Mouse (Mus musculus) forebrain, embryonic 11.5 days (tissue): ENCODE measurements at regions not wholly inside any gene's neighbourhood (a gene's known extent, or its start where the extent isn't known, plus 50 kb on each side); places are given as distances from the start of the nearest gene placed in this dataset.

Experiments
- ATAC-seq: fragments of 200-750 bp; cut with Nextera tagmentation; replicated peaks from 2 replicates; pipeline ENCODE4 v1.8.0; 2017; ENCODE audit warnings: moderate TSS enrichment; ENCODE audit not compliant: low FRiP score
- DNase-seq: peaks from one replicate; pipeline ENCODE4 v3.0.0-alpha.2; 2017; ENCODE audit warnings: low spot score
- H3K27ac ChIP-seq: fragments of 300-500 bp; sonication (generic); 2 replicates; pipeline ENCODE4 v1.5.1; 2014; ENCODE audit warnings: low read depth, low read length
- H3K27me3 ChIP-seq: fragments of 300-500 bp; sonication (generic); 2 replicates; pipeline ENCODE4 v1.6.1; 2014; ENCODE audit warnings: mild to moderate bottlenecking, low read length, mixed read lengths; ENCODE audit not compliant: control insufficient read depth, insufficient read depth
- H3K36me3 ChIP-seq: fragments of 300-500 bp; sonication (generic); 2 replicates; pipeline ENCODE4 v1.6.1; 2014; ENCODE audit warnings: mild to moderate bottlenecking, low read length, moderate library complexity, mixed read lengths; ENCODE audit not compliant: control insufficient read depth, insufficient read depth
- H3K4me1 ChIP-seq: fragments of 300-500 bp; sonication (generic); replicated peaks from 2 replicates; pipeline ENCODE4 v1.6.1; 2014; ENCODE audit warnings: low read length, mixed read lengths; ENCODE audit not compliant: control insufficient read depth, insufficient read depth
- H3K4me2 ChIP-seq: fragments of 300-500 bp; sonication (generic); 2 replicates; pipeline ENCODE4 v1.6.1; 2014; ENCODE audit warnings: low read depth, mild to moderate bottlenecking, low read length, moderate library complexity, mixed read lengths; ENCODE audit not compliant: severe bottlenecking
- H3K4me3 ChIP-seq: fragments of 300-500 bp; sonication (generic); 2 replicates; pipeline ENCODE4 v1.5.1; 2014; ENCODE audit warnings: low read depth, low read length
- H3K9ac ChIP-seq: fragments of 300-500 bp; sonication (generic); 2 replicates; pipeline ENCODE4 v1.6.1; 2014; ENCODE audit warnings: low read length
- H3K9me3 ChIP-seq: fragments of 300-500 bp; sonication (generic); 2 replicates; pipeline ENCODE4 v1.6.1; 2016; ENCODE audit warnings: low read length, mixed read lengths; ENCODE audit not compliant: control insufficient read depth
- WGBS: fragments of 180-500 bp; shearing (Covaris S2); extraction: QIAGEN DNeasy Blood & Tissue Kit; methylation state at CpG from one replicate; pipeline ENCODE4 v1.1.7; 2014; 5-methylcytosine and 5-hydroxymethylcytosine counted together

- H3K9me3 ChIP-seq, result no peaks in the 10 kb centered on the region
- H3K4me3 ChIP-seq, result no peak overlapping the region
- peak overlapping the region; percentile 40 for H3K9ac ChIP-seq
- no peaks in the 10 kb centered on the region for H3K36me3 ChIP-seq
- ATAC-seq (peak; percentile 78), DNase-seq (no peak)
- no peaks in the 10 kb centered on the region for H3K27me3 ChIP-seq
- H3K4me2 ChIP-seq, result peak overlapping the region; percentile 45
- WGBS, result 3% methylated on average over 18 of the region's 18 CpGs
- H3K27ac ChIP-seq, result peak overlapping the region; percentile 94
- peaks cover 32% of the 10 kb centered on the region for H3K4me1 ChIP-seq
Measured at GRCm38 (mm10) chr12:80022181-80023106, 90.4 kb downstream of the Zfp36l1 start.

- Histone ChIP-seq H3K4me1 (peaks cover 32% of the 10 kb centered on the region), H3K9me3 (no peaks in the 10 kb centered on the region), H3K27me3 (no peaks in the 10 kb centered on the region), H3K9ac (peak overlapping the region; percentile 47; the same call in 1 of the 2 replicates), H3K4me2 (peak overlapping the region; percentile 45; the same call in 1 of the 2 replicates), H3K27ac (peak overlapping the region; percentile 94), H3K36me3 (no peaks in the 10 kb centered on the region), H3K4me3 (peak overlapping the region; percentile 6; the same call in 1 of the 2 replicates)
- DNase-seq (no peak), ATAC-seq (peak; percentile 57)
- 5% methylated on average over 6 of the region's 6 CpGs for WGBS
Measured at GRCm38 (mm10) chr12:80021030-80021473, 91.8 kb downstream of the Zfp36l1 start.

- Histone ChIP-seq H3K27ac (no peak overlapping the region), H3K36me3 (no peaks in the 10 kb centered on the region), H3K4me3 (no peak overlapping the region), H3K27me3 (no peaks in the 10 kb centered on the region), H3K9me3 (no peaks in the 10 kb centered on the region), H3K4me2 (no peak overlapping the region), H3K4me1 (peaks cover 32% of the 10 kb centered on the region), H3K9ac (no peak overlapping the region)
- DNase-seq (no peak), ATAC-seq (no peak)
- 83% methylated on average over 8 of the region's 8 CpGs for WGBS
Measured at GRCm38 (mm10) chr12:80018086-80018485, 94.7 kb downstream of the Zfp36l1 start.

- Histone ChIP-seq H3K9me3 (no peaks in the 10 kb centered on the region), H3K27ac (no peak overlapping the region), H3K4me3 (no peak overlapping the region), H3K27me3 (no peaks in the 10 kb centered on the region), H3K9ac (no peak overlapping the region), H3K36me3 (no peaks in the 10 kb centered on the region), H3K4me1 (peaks cover 27% of the 10 kb centered on the region), H3K4me2 (no peak overlapping the region)
- WGBS, result 91% methylated on average over 8 of the region's 8 CpGs
- ATAC-seq, result no peak
- no peak for DNase-seq
Measured at GRCm38 (mm10) chr12:80017376-80017929, 95.4 kb downstream of the Zfp36l1 start.

GRCm38 (mm10) chr12:80015938-80016337 lies 96.9 kb downstream of the Zfp36l1 start:
- no peaks in the 10 kb centered on the region for H3K36me3 ChIP-seq
- 96% methylated on average over 1 of the region's 1 CpGs for WGBS
- H3K9ac ChIP-seq, result no peak overlapping the region
- H3K4me1 ChIP-seq, result peaks cover 14% of the 10 kb centered on the region; the same call in 1 of the 2 replicates
- no peak overlapping the region for H3K4me2 ChIP-seq
- H3K27ac ChIP-seq, result no peak overlapping the region
- H3K9me3 ChIP-seq, result no peaks in the 10 kb centered on the region
- ATAC-seq, result no peak
- no peak for DNase-seq
- no peaks in the 10 kb centered on the region for H3K27me3 ChIP-seq
- H3K4me3 ChIP-seq, result no peak overlapping the region

- no peak overlapping the region for H3K4me3 ChIP-seq
Measured at GRCm38 (mm10) chr12:80014598-80014983, 98.2 kb downstream of the Zfp36l1 start.

GRCm38 (mm10) chr12:80013904-80014597 lies 98.8 kb downstream of the Zfp36l1 start:
- H3K36me3 ChIP-seq, result no peaks in the 10 kb centered on the region
- no peak overlapping the region for H3K27ac ChIP-seq
- H3K4me1 ChIP-seq, result peaks cover 11% of the 10 kb centered on the region; the same call in 1 of the 2 replicates
- H3K9me3 ChIP-seq, result no peaks in the 10 kb centered on the region
- WGBS, result 44% methylated on average over 14 of the region's 14 CpGs
- H3K4me2 ChIP-seq, result no peak overlapping the region
- H3K9ac ChIP-seq, result 0 out of 2 replicates have a peak overlapping the region, but pooled peaks have one; percentile 2
- DNase-seq (no peak), ATAC-seq (no peak)
- no peaks in the 10 kb centered on the region for H3K27me3 ChIP-seq
- no peak overlapping the region for H3K4me3 ChIP-seq

More at GRCm38 (mm10) chr12:80014598-80014983, 98.2 kb downstream of the Zfp36l1 start:
- WGBS, result 79% methylated on average over 7 of the region's 7 CpGs
- Histone ChIP-seq H3K4me2 (no peak overlapping the region), H3K36me3 (no peaks in the 10 kb centered on the region), H3K9me3 (no peaks in the 10 kb centered on the region), H3K4me1 (peaks cover 11% of the 10 kb centered on the region; the same call in 1 of the 2 replicates), H3K27ac (no peak overlapping the region), H3K9ac (0 out of 2 replicates have a peak overlapping the region, but pooled peaks have one; percentile 2), H3K27me3 (no peaks in the 10 kb centered on the region)
- DNase-seq (no peak), ATAC-seq (no peak)

- Histone ChIP-seq H3K4me1 (peaks cover 10% of the 10 kb centered on the region; the same call in 1 of the 2 replicates), H3K36me3 (no peaks in the 10 kb centered on the region), H3K9me3 (no peaks in the 10 kb centered on the region), H3K9ac (no peak overlapping the region), H3K4me3 (no peak overlapping the region), H3K4me2 (no peak overlapping the region), H3K27ac (no peak overlapping the region), H3K27me3 (no peaks in the 10 kb centered on the region)
- ATAC-seq (no peak), DNase-seq (no peak)
- WGBS, result 83% methylated on average over 6 of the region's 6 CpGs
Measured at GRCm38 (mm10) chr12:80013577-80013903, 99.3 kb downstream of the Zfp36l1 start.
